Mouse (Mus musculus): ENCODE data around the gene Spp2.
A peak's percentile ranks its signal among the peaks of the same experiment; 100 is the strongest.

The Spp2 gene

DNA sequence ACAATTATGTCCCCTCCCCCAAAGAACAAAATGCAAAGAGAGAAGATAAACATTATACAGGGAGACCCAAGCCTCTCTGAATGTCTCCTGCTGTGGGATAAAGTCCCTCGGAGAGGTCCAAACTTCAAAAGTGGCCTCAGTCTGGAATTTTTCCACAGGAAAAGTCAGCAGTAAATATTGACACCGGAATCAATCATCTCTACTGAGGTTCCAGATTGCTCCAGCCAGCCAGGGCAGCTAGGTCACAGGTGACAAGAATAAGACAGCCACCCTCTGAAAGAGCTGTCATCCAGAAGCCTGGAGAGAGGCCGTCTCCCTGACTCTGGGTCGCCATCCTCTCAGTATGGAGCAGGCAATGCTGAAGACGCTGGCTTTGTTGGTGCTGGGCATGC lies at the start of gene Spp2:
Gene Spp2 (plus strand): TSS at position 155 of the 392 bp plus-strand sequence.
- DNase-seq (ENCODE audit: low spot score) = no peak

- DNase-seq (ENCODE audit: low spot score) = no peak
Measured at GRCm38 (mm10) chr1:88357458-88358090, 49.2 kb upstream of the Spp2 start.

DNA sequence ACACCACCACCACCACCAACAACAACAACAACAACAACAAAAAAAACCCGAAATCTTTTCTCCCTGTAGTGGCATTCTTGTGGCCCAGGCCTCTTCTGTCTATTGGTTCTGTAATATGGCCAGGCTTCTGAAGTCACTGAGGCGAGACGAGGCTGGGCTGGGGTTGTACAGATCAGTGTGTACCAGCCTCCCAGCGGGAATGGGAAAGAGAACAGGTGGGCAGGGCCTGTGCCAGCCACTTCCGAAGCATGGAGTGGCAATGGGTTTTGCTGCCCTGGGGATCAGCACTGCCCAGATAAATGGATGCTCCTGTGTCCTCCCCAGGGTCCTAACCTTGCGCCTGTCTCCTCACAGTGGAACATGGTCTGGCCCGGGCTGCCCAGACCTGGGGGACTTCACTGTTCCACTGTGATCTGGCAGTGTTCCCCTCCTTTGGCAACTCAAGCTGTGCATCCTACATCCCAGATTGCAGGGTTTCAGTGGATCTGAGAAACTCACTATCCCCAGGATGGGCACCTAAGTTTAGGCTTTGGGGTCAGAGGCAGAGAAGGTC lies 48.6 kb upstream of the Spp2 start:
- no peak for DNase-seq (ENCODE audit: low spot score)

GRCm38 (mm10) chr1:88361085-88361484 lies 45.7 kb upstream of the Spp2 start:
- DNase-seq (ENCODE audit: low spot score) = no peak

- no peak for DNase-seq (ENCODE audit: low spot score)
Measured at GRCm38 (mm10) chr1:88366881-88367644, 39.7 kb upstream of the Spp2 start.

- no peak for DNase-seq (ENCODE audit: low spot score)
Measured at GRCm38 (mm10) chr1:88378446-88378845, 28.3 kb upstream of the Spp2 start.

DNA sequence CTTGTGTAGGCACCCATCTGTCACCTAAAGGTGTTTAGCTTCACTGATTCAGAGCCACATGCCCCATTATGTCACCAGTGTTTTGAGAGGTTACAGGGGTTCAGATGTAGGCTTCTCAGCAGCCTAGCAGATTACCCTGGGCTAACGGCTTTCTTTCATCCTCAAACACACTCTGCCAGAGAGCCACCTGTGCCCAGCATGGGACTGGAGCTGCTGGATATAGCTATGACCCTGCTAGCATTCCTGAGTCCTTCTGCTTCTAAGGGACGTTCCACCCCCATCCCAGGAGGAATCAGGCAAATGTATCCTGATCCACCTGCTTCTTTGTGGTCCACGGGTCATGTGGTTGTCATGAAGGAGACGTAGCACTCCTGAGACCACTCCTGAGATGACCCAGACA lies 15.1 kb upstream of the Spp2 start:
- no peak for DNase-seq (ENCODE audit: low spot score)

DNA sequence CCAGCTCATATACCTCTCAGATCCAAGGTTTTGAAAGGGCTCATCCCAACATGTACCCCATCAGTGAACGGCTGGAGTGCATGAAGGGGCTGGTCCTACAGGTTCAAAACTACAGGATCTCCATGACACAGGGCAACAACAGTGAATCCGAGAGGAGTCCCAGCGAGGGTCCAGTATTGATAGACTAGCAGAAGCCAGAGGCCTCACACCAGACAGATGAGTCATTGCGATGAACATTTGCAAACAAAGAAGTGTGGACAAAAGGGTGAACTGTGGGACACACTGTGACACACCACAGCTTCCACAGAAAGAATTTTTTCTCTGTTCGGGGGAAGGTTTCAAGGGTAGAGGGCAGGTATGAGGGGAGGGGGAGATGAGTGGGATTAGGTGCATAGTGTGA lies 13.4 kb upstream of the Spp2 start:
- no peak for DNase-seq (ENCODE audit: low spot score)

GRCm38 (mm10) chr1:88403378-88403777 lies 3.4 kb upstream of the Spp2 start:
- DNase-seq (ENCODE audit: low spot score) = no peak

DNA sequence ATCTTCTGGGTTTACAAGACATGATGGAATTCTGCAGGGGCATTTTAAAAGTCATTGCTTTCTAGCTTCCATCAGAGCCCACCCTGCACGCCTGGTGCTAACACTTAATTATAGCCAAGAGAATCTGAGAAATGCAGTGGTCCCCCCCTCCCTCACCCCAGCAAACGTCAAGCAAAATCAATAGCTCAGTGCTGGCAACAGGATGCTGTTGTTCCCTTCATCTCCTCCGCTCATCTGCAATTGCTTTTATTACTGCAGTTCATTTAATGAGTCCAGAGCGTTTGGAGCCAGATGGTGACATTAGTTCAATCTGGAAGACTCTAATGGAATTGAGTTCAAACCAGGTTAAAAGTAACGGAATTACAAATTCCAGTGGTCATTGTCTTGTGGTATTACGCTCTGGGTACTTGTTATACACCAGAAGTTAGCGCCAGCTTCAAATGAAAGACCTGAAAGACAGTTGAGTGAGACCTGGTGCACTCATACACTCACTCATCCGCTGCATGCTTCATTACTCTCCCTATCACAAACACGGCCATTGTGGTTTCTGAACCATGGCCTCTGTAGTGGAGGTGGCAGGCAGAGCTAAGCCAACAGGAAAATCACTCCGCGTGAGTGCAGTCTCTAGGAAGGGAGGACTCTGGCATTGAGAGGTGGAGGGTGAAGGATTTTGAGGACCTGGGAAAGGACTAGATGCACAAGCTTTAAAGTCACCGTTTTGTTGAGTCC lies 519 bp upstream of the Spp2 start:
- DNase-seq (ENCODE audit: low spot score) = no peak

GRCm38 (mm10) chr1:88408340-88408739 lies 1.6 kb downstream of the Spp2 start:
- no peak for DNase-seq (ENCODE audit: low spot score)

GRCm38 (mm10) chr1:88412013-88412412 lies 5.3 kb downstream of the Spp2 start:
- no peak for DNase-seq (ENCODE audit: low spot score)

- no peak for DNase-seq (ENCODE audit: low spot score)
Measured at GRCm38 (mm10) chr1:88418943-88419342, 12.2 kb downstream of the Spp2 start.

GRCm38 (mm10) chr1:88422045-88422444 lies 15.3 kb downstream of the Spp2 start:
- no peak for DNase-seq (ENCODE audit: low spot score)

DNA sequence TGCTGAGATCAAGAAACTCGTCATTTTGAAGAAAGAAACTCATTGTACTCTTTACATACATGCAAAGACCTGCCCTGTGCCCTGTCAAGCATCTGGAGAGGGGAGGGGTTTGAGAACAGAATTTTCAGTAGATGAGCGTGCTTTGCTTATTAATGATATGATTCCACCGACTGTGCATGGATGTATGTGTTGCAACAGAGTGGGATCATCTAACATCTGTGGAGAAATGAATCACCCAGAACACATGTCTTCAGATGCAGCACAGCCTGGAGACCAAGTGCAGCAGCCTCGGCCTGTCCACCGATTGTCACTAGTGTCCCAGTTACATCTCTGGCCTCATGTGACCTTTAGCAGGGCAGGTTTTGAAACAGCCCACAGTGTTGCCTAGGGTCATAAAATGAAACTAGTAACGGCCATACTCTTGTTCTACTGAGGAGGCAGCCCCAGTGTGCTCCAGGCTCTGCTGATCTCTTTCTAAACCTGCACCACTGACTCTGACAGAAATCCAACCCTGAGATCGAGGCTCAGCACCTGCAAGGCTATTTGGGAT lies 16.2 kb downstream of the Spp2 start:
- DNase-seq (ENCODE audit: low spot score) = no peak

DNA sequence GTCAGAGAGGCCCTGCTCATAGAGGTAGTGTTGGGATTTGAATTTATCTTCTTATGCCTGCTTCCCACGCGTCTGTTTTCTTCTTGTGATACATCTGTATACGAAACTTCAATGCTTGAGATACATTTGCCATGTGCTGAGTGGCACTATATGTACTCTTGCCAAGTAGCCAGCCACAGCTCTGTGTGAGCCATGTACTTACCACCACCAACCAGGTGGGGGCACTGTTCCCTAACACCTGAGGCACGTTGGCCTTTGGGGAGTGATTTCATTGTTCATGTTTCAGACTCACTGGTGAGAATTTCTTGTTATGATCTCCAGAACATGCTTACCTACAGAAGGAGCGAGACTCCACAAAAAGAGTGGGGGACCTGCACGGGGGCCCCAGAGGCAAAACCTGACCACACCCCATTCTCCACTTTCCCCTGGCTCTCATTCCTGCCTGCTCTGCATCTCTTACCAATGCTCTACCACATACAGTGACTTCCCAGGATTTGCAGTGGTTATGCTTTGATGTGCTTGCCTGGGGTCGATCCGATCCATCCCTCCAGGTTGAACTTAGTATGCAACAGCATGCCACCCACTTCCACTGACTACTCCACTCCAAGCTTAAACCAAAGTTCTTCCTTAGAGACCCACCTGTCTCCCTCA lies 18.0 kb downstream of the Spp2 start:
- peak; percentile 23 for DNase-seq (ENCODE audit: low spot score)

DNA sequence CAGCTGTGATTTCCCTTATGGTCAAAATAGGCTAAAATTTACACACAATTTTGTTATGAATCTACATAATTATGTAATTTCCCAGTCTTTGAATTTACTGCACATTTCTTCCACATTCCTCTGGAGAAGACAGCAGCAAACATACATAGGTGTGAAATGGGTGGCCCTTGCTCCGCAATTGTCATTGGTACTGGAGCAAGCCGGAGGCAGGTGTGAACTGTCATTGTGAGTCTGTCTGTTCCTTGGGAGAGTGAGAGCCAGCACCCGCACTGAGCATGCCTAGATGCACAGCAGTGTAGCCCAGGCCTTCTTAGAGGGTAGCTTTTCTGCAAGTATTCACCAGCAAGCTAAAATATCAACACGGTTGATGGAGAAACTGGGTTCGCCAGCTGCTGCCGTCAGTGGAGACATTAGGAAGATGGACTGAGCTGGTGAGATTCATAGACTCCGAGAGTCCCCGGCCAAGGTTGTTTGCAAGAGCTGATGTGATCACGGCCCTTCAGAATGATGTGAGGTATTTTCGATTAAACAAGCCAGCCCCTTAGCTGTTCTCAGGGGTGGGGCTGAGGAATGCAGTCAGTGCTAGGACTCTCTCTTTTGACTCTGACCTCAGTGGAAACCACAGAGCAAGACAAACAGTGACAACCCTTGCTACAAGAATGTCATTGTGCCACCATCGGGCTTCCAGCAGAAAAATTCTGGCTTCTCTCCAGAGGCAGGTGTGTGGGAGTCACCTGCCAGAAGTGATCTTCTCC lies 21.4 kb downstream of the Spp2 start:
- no peak for DNase-seq (ENCODE audit: low spot score)

DNA sequence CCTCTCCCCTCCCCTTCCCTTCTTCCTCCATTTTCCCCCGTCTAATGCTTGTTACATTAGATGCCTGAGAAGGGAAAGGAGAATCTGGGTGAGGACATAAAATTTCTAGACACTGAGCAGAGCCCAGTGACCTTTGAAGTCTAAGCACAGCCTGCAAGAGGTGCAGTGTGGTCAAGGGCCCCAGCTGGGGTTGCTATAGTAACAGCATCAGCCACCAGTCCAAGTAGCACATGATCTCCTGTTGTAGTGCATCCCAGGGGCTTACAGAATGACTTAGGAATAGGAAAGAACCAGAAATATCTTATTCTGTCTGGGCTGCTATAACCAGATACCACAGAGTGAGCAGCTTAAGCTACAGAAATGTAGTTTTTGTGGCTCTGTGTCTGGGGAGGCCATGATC lies 22.7 kb downstream of the Spp2 start:
- no peak for DNase-seq (ENCODE audit: low spot score)

DNA sequence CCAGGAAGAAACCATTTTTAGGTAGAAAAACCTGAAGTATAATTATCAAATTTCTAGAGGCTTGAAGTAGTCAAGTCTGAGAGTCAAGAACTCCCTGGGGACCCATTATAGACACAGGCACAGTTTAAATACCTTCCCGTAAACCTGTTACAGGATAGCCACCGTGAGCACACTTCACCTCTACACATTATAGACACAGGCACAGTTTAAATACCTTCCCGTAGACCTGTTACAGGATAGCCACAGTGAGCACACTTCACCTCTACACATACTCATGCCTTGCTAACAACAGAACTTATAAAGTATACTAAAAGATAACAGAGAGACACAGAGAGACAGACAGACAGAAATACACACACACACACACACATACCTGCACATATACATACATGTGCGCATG lies 24.5 kb downstream of the Spp2 start:
- DNase-seq (ENCODE audit: low spot score) = no peak

- DNase-seq (ENCODE audit: low spot score) = no peak
Measured at GRCm38 (mm10) chr1:88432601-88433000, 25.8 kb downstream of the Spp2 start.
